Mouse (Mus musculus) erythroid progenitor cell, adult 5-6 weeks (primary cell): ENCODE measurements around the gene H2afy. TPM values are rescaled to one million over a fixed set of nuclear protein-coding genes. Genes with fewer than 3 reads are reported as not detected.
A peak's percentile ranks its signal among the peaks of the same experiment; 100 is the strongest.

Experiments used
- ATAC-seq: replicated peaks from 2 replicates; pipeline ENCODE4 v1.8.0; 2016; ENCODE audit warnings: moderate number of reproducible peaks, mild to moderate bottlenecking, moderate TSS enrichment, inconsistent platforms; ENCODE audit not compliant: poor library complexity, low FRiP score, severe bottlenecking
- total RNA-seq, 2 experiments: library from RNA; stranded (forward) in 1 of 2; stranded (reverse) in 1 of 2; fragments of 150-400 nt in 1 of 2; fragments of 186-747, 209-891 nt in 1 of 2; gene quantifications; 2 replicates each; pipeline versions ENCODE4 v1.2.3 to v1.2.4; 2015 to 2017; ENCODE audit warnings: low replicate concordance in 2 of 2

The H2afy gene
- total RNA-seq, 2 experiments from 2014 or later = 62.3 to 72.5 TPM

- peak; percentile 69; the same call in 1 of the 2 replicates for ATAC-seq
These were observed 15.5 kb upstream of the H2afy start for GRCm38 (mm10) chr13:56151404-56152226.

GRCm38 (mm10) chr13:56145523-56145922, 9.4 kb upstream of the H2afy start:
- ATAC-seq = peak; percentile 49; the same call in 1 of the 2 replicates

- no peak for ATAC-seq
These were observed 7.9 kb upstream of the H2afy start for GRCm38 (mm10) chr13:56144021-56144420.

DNA sequence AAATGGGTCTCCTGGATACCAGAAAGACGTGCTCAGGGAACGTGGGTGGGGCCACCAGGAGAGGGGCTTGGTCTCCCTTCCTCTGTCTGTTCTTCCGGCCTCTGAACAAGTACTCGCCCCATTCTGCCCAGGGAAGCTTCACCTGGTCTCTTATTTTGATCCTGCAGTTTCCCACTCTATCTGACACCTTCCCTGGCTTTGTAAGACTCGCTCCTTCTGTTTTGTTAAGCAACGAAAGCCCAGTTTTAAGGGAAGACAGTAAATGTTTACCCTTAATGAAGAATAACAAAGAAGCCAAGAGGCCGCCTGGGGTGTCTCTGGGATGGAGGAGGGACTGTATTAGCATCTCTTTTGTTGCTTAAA, 7.0 kb upstream of the H2afy start:
- ATAC-seq = no peak

DNA sequence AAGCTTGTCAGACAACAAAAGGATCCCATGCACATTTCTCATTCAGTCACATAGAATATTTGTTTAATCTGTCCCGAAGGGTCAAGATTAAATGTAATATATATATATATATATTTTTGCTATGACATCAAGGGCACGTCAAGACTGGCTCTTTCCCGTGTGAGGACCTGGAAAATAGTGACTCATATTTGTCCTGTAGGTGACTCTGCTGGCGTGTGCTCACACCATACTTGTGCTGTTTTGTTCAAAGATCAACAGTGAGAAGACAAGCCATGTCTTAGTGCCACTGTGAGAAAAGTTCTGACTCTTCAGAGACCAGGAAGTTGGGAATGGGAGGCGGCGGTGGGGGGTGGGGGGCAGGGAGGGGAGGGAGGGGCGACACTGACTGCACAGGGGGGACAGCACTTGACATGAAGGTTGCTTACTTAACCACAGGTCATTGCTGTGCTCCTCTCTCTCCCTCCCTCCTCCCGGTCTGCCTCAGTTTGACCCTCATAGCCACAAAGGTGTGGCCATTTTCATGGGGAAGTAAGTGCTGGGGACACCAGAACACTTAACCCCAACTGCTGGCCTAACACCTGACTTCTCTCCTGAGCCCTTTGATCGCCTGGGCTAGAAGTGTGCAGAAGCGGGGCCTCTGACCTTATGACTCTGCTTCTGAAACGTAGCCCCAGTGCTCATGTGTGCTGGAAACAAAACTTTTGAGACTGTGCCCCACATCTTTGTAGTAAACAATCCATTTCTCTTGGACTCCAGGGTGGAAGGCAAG, 6.4 kb upstream of the H2afy start:
- no peak for ATAC-seq

- ATAC-seq = no peak
These were observed 3.1 kb upstream of the H2afy start for GRCm38 (mm10) chr13:56139167-56139751.

- ATAC-seq = peak; percentile 85
These were observed 719 bp downstream of the H2afy start for GRCm38 (mm10) chr13:56135231-56136052.

- ATAC-seq = no peak
These were observed 1.5 kb downstream of the H2afy start for GRCm38 (mm10) chr13:56134631-56135181.

- no peak for ATAC-seq
These were observed 2.1 kb downstream of the H2afy start for GRCm38 (mm10) chr13:56134031-56134430.

DNA sequence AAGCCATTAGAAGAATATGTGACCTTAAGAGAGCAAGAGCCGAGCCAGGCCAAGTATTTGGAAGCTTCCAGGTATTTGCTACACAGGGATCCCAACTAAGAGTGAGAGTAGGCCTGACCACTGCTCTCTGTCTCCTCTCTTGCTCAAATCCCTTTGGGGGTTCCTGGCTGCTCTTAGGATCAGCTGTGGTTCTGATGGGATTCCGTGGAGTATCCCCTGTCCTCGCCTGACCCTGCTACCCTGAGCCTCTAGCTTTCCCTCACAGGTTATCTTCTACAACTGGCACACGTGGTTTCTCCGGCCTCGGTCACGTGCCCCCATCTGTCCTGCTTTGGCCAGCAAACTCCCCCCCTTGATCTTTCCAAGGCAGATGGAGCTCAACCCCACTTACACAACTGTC, 3.2 kb downstream of the H2afy start:
- no peak for ATAC-seq

GRCm38 (mm10) chr13:56132326-56132936, 3.7 kb downstream of the H2afy start:
- ATAC-seq = no peak

DNA sequence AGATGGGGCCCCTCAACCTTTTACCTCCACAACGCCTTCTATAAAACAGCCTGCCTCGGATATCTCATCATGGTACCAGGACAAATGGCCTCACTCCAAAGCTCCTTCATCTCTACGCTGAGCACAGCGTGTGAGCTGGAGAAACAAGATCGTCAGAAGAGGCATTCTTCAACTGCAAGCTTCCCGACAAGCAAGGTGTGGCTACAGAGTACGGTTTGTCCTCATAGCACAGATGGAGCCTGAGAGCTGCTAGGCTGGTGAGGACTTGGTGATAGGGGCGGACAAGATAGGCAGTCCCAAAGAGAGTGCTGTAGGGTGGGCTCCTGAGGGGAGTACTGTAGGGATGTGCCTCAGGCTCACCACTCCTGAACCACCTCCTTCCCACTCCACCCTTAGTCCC, 5.6 kb downstream of the H2afy start:
- ATAC-seq = no peak

DNA sequence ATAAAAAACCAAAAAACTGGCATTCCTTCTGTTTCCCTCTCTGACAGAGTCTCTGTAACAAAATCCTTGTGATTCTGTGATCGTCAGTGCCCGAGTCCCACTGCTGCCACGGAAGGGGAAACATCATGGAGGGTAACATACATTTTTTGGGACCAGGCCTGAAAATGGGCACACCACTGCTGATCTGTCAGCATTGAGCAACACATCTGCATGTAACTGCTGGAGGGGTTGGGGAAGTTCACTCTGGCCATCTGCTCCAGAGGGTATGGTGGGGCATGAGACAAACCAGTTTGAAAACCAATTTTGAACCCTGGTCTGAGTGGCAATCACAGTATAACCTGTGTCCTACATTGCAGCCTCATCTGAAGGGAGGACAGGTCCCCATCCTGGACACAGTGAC, 6.6 kb downstream of the H2afy start:
- ATAC-seq = no peak

GRCm38 (mm10) chr13:56129014-56129413, 7.1 kb downstream of the H2afy start:
- no peak for ATAC-seq

- no peak for ATAC-seq
These were observed 10.5 kb downstream of the H2afy start for GRCm38 (mm10) chr13:56125632-56126031.

DNA sequence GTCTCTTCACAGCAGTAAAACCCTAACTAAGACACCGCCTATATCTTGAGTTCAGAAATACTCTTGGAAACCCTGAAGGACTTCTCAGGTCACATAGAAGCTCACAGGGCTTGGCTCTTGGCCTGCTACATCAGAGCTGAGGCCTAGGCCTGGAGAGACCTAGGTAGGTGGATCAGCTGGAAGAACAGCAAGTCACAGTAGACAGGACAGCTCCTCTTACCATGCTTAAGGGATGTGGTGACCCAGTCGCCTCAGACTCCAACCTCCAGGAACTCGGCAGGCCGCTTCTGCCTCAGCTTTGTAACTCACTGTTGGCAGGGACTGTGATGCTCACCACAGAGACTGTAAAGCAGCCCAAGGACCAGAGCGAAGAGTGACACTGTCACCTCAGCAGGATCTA, 13.1 kb downstream of the H2afy start:
- ATAC-seq = no peak

GRCm38 (mm10) chr13:56117991-56118765, 18.0 kb downstream of the H2afy start:
- no peak for ATAC-seq

DNA sequence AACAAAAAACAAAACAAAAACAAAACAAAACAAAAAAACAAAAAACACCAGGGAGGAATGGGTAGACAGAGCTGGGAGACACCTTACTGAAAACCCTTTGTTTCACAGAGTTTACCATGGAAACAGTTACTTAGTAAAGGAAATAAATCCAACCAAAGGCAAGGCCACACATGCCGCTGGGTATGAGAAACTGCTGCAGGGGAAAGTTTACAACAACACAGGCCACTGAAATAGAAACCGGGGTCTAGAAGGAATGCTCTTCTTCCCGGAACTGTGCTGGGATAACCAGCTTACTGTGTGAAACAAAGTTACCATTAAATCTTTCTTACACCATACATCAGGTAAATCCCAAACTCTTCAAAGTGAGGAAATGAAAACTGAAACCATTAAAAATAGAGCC, 20.3 kb downstream of the H2afy start:
- ATAC-seq = no peak

GRCm38 (mm10) chr13:56115386-56115785, 20.8 kb downstream of the H2afy start:
- ATAC-seq = no peak
